Mouse (Mus musculus) midbrain, embryonic 14.5 days (tissue): Measurements from ENCODE around the gene Pkp3. TPM values are rescaled to one million over a fixed set of nuclear protein-coding genes. Genes with fewer than 3 reads are reported as not detected.
A peak's percentile ranks its signal among the peaks of the same experiment; 100 is the strongest.

ENCODE experiments used
- ATAC-seq: fragments of 200-750 bp; cut with Nextera tagmentation; 2 replicates; pipeline ENCODE4 v1.8.0; 2017; ENCODE audit warnings: moderate number of reproducible peaks, moderate library complexity; ENCODE audit not compliant: low FRiP score, low TSS enrichment
- DNase-seq: peaks from one replicate; pipeline ENCODE4 v3.0.0-alpha.2; 2015
- H3K27ac ChIP-seq: fragments of 300-500 bp; sonication (generic); replicated peaks from 2 replicates; pipeline ENCODE4 v1.5.1; 2014; ENCODE audit warnings: mild to moderate bottlenecking, low read depth, low read length, moderate library complexity
- H3K27me3 ChIP-seq: fragments of 300-500 bp; sonication (generic); 2 replicates; pipeline ENCODE4 v1.6.1; 2014; ENCODE audit warnings: low read length, control low read depth, mixed read lengths; ENCODE audit not compliant: control insufficient read depth, insufficient read depth
- H3K36me3 ChIP-seq: fragments of 300-500 bp; sonication (generic); 2 replicates; pipeline ENCODE4 v1.6.1; 2014; ENCODE audit warnings: low read length, control low read depth; ENCODE audit not compliant: control insufficient read depth, insufficient read depth
- H3K4me1 ChIP-seq: fragments of 300-500 bp; sonication (generic); 2 replicates; pipeline ENCODE4 v1.6.1; 2014; ENCODE audit warnings: mild to moderate bottlenecking, antibody characterized with exemption, low read length, control low read depth; ENCODE audit not compliant: control insufficient read depth, insufficient read depth
- H3K4me2 ChIP-seq: fragments of 300-500 bp; sonication (generic); 2 replicates; pipeline ENCODE4 v1.6.1; 2014; ENCODE audit warnings: mild to moderate bottlenecking, low read length, moderate library complexity
- H3K4me3 ChIP-seq: fragments of 300-500 bp; sonication (generic); replicated peaks from 2 replicates; pipeline ENCODE4 v1.5.1; 2014; ENCODE audit warnings: low read depth, low read length
- H3K9ac ChIP-seq: fragments of 300-500 bp; sonication (generic); replicated peaks from 2 replicates; pipeline ENCODE4 v1.6.1; 2014; ENCODE audit warnings: mild to moderate bottlenecking, low read length, moderate library complexity
- H3K9me3 ChIP-seq: fragments of 300-500 bp; sonication (generic); 2 replicates; pipeline ENCODE4 v1.6.1; 2016; ENCODE audit warnings: low read length, control low read depth, mixed read lengths; ENCODE audit not compliant: control insufficient read depth
- WGBS: fragments of 180-500 bp; shearing (Covaris S2); extraction: QIAGEN DNeasy Blood & Tissue Kit; methylation state at CpG from one replicate; pipeline ENCODE4 v1.1.7; 2014; 5-methylcytosine and 5-hydroxymethylcytosine counted together
- polyA plus RNA-seq: library from polyadenylated mRNA; unstranded; fragments of >200 nt; fragmentation: Nextera tagmentation; extraction: Ambion mirVana; gene quantifications from 2 replicates; pipeline ENCODE4 v1.2.1, GENCODE M21; 2014

Pkp3 gene
- polyA plus RNA-seq, 1 experiment from 2014 or later, result not detected

- Histone ChIP-seq H3K4me2 (no peak overlapping the region), H3K9me3 (no peaks in the 10 kb centered on the region; the same call in 1 of the 2 replicates), H3K27me3 (no peaks in the 10 kb centered on the region), H3K36me3 (no peaks in the 10 kb centered on the region), H3K4me3 (no peak overlapping the region), H3K27ac (no peak overlapping the region), H3K4me1 (peaks cover 7% of the 10 kb centered on the region), H3K9ac (no peak overlapping the region)
- DNase-seq, result no peak
- ATAC-seq, result no peak
- 86% methylated on average over 2 of the region's 2 CpGs for WGBS
Observed at GRCm38 (mm10) chr7:141052421-141052820, 25.6 kb upstream of the Pkp3 start.

- no peak for DNase-seq
- ATAC-seq, result no peak
- no peaks in the 10 kb centered on the region; the same call in 1 of the 2 replicates for H3K9me3 ChIP-seq
- H3K4me1 ChIP-seq, result peaks cover 10% of the 10 kb centered on the region
- no peak overlapping the region for H3K4me3 ChIP-seq
- H3K27me3 ChIP-seq, result no peaks in the 10 kb centered on the region
- no peak overlapping the region for H3K27ac ChIP-seq
- no peak overlapping the region for H3K9ac ChIP-seq
- 88% methylated on average over 4 of the region's 4 CpGs for WGBS
- H3K4me2 ChIP-seq, result no peak overlapping the region
- H3K36me3 ChIP-seq, result no peaks in the 10 kb centered on the region
Observed at GRCm38 (mm10) chr7:141055785-141056184, 22.2 kb upstream of the Pkp3 start.

- H3K4me1 ChIP-seq, result peaks cover 15% of the 10 kb centered on the region
- H3K4me2 ChIP-seq, result no peak overlapping the region
- H3K9ac ChIP-seq, result no peak overlapping the region
- no peaks in the 10 kb centered on the region; the same call in 1 of the 2 replicates for H3K9me3 ChIP-seq
- 93% methylated on average over 6 of the region's 6 CpGs for WGBS
- no peak overlapping the region for H3K27ac ChIP-seq
- ATAC-seq (no peak), DNase-seq (no peak)
- H3K4me3 ChIP-seq, result no peak overlapping the region
- no peaks in the 10 kb centered on the region for H3K36me3 ChIP-seq
- H3K27me3 ChIP-seq, result no peaks in the 10 kb centered on the region
Observed at GRCm38 (mm10) chr7:141056976-141057375, 21.0 kb upstream of the Pkp3 start.

- Histone ChIP-seq H3K4me3 (no peak overlapping the region), H3K36me3 (no peaks in the 10 kb centered on the region), H3K4me2 (no peak overlapping the region), H3K4me1 (peaks cover 21% of the 10 kb centered on the region), H3K9ac (no peak overlapping the region), H3K9me3 (no peaks in the 10 kb centered on the region; the same call in 1 of the 2 replicates), H3K27me3 (no peaks in the 10 kb centered on the region), H3K27ac (no peak overlapping the region)
- DNase-seq, result no peak
- 95% methylated on average over 1 of the region's 1 CpGs for WGBS
- no peak for ATAC-seq
Observed at GRCm38 (mm10) chr7:141057541-141057940, 20.5 kb upstream of the Pkp3 start.

GRCm38 (mm10) chr7:141058601-141059341, 19.2 kb upstream of the Pkp3 start:
- H3K27ac ChIP-seq, result no peak overlapping the region

GRCm38 (mm10) chr7:141059929-141060328, 18.1 kb upstream of the Pkp3 start:
- DNase-seq (no peak), ATAC-seq (0 out of 2 replicates have a peak, but pooled peaks have one; percentile 1)
- Histone ChIP-seq H3K4me3 (peak overlapping the region; percentile 85), H3K4me1 (peaks cover 23% of the 10 kb centered on the region), H3K4me2 (peak overlapping the region; percentile 83), H3K36me3 (peaks cover 19% of the 10 kb centered on the region), H3K9ac (peak overlapping the region; percentile 98), H3K9me3 (no peaks in the 10 kb centered on the region; the same call in 1 of the 2 replicates), H3K27me3 (no peaks in the 10 kb centered on the region), H3K27ac (peak overlapping the region; percentile 94)
- WGBS, result 65% methylated on average over 2 of the region's 2 CpGs

More at GRCm38 (mm10) chr7:141058601-141059341, 19.2 kb upstream of the Pkp3 start:
- Histone ChIP-seq H3K4me2 (no peak overlapping the region), H3K9ac (no peak overlapping the region), H3K36me3 (peaks cover 8% of the 10 kb centered on the region; the same call in 1 of the 2 replicates), H3K9me3 (no peaks in the 10 kb centered on the region; the same call in 1 of the 2 replicates), H3K27me3 (no peaks in the 10 kb centered on the region), H3K4me3 (no peak overlapping the region), H3K4me1 (peaks cover 23% of the 10 kb centered on the region)
- no peak for ATAC-seq
- WGBS, result 96% methylated on average over 14 of the region's 14 CpGs
- no peak for DNase-seq

- peak; percentile 96 for ATAC-seq
- under 1% methylated on average over 60 of the region's 72 CpGs for WGBS
- H3K4me1 ChIP-seq, result peaks cover 23% of the 10 kb centered on the region
- peak within 1 kb of the TSS; percentile 94 for H3K27ac ChIP-seq
- no peaks in the 10 kb centered on the region; the same call in 1 of the 2 replicates for H3K9me3 ChIP-seq
- peaks cover 26% of the 10 kb centered on the region for H3K36me3 ChIP-seq
- peak within 1 kb of the TSS; percentile 98 for H3K9ac ChIP-seq
- no peaks in the 10 kb centered on the region for H3K27me3 ChIP-seq
- peak within 1 kb of the TSS; percentile 85 for H3K4me3 ChIP-seq
- peak within 1 kb of the TSS; percentile 83 for H3K4me2 ChIP-seq
- peak; percentile 97 for DNase-seq
Observed at GRCm38 (mm10) chr7:141060426-141061242, 17.4 kb upstream of the Pkp3 start, which contains the start of gene B4galnt4. B4galnt4 (plus strand) TSS chr7:141061104.

GRCm38 (mm10) chr7:141061269-141061692, 16.7 kb upstream of the Pkp3 start:
- DNase-seq (peak; percentile 71), ATAC-seq (peak; percentile 53; the same call in 1 of the 2 replicates)
- Histone ChIP-seq H3K9me3 (no peaks in the 10 kb centered on the region), H3K27ac (peak overlapping the region; percentile 94), H3K4me3 (peak overlapping the region; percentile 85), H3K27me3 (no peaks in the 10 kb centered on the region), H3K4me1 (peaks cover 23% of the 10 kb centered on the region), H3K4me2 (peak overlapping the region; percentile 83), H3K9ac (peak overlapping the region; percentile 98), H3K36me3 (peaks cover 33% of the 10 kb centered on the region)
- WGBS, result under 1% methylated on average over 37 of the region's 37 CpGs
